Mouse (Mus musculus) hindbrain, embryonic 11.5 days (tissue): ENCODE measurements around the gene Gsx1. TPM values are rescaled to one million over a fixed set of nuclear protein-coding genes. Genes with fewer than 3 reads are reported as not detected.

Source experiments
- polyA plus RNA-seq: library from polyadenylated mRNA; unstranded; fragments of >200 nt; fragmentation: Nextera tagmentation; extraction: Ambion mirVana; gene quantifications from 2 replicates; pipeline ENCODE4 v1.2.1, GENCODE M21; 2014

The Gsx1 gene
- polyA plus RNA-seq, 1 experiment from 2014 or later = 6.7 TPM

Other genes starting within 250 kb of the Gsx1 start
- 106 TPM in 2 replicates for gene Gtf3a, start 240.0 kb upstream of the Gsx1 start, polyA plus RNA-seq
- gene Mtif3, start 224.9 kb upstream of the Gsx1 start, polyA plus RNA-seq = 26.1 and 27.0 TPM in 2 replicates
- 7.7 and 8.4 TPM in 2 replicates for gene Lnx2, start 112.1 kb upstream of the Gsx1 start, polyA plus RNA-seq
- 112 and 119 TPM in 2 replicates for gene Polr1d, start 111.6 kb upstream of the Gsx1 start, polyA plus RNA-seq
- gene Pdx1, start 81.3 kb downstream of the Gsx1 start, polyA plus RNA-seq = not detected in 2 replicates
- gene Cdx2, start 118.6 kb downstream of the Gsx1 start, polyA plus RNA-seq = not detected in 2 replicates
- gene Urad, start 133.7 kb downstream of the Gsx1 start, polyA plus RNA-seq = not detected in 2 replicates
- 0.14 and 0.15 TPM in 2 replicates for gene Flt3, start 211.8 kb downstream of the Gsx1 start, polyA plus RNA-seq
- gene Pan3, start 241.5 kb downstream of the Gsx1 start, polyA plus RNA-seq = 43.6 and 63.8 TPM in 2 replicates